Mouse (Mus musculus): ENCODE data around the gene Rbm28.

- no peak; the same call in 1 of the 2 replicates for TF ChIP-seq CTCF (conservative IDR thresholded peaks at IDR 0.05; ENCODE audit: low read length)
- no peak for TF ChIP-seq NANOG (IDR thresholded peaks at IDR 0.05; ENCODE audit: borderline replicate concordance, low read length)
These were observed 71.9 kb downstream of the Rbm28 start for GRCm38 (mm10) chr6:29092904-29093303.

Data from E14TG2a.4 (cell line).